Mouse (Mus musculus) cerebellum, adult 2 months (tissue): ENCODE data around the gene 1700017B05Rik.

Experiments used
- CTCF ChIP-seq: fragments of 200-500 bp; IDR thresholded peaks from 2 replicates; pipeline ENCODE4 v1.5.1; 2011; ENCODE audit warnings: low read depth, mild to moderate bottlenecking, control low read depth, low read length, moderate library complexity, borderline replicate concordance; ENCODE audit not compliant: insufficient read depth
- POLR2A ChIP-seq: fragments of 200-500 bp; IDR thresholded peaks from 2 replicates; pipeline ENCODE4 v1.6.1; 2011; ENCODE audit warnings: low read length, control low read depth, borderline replicate concordance; ENCODE audit not compliant: insufficient read depth

- TF ChIP-seq POLR2A (no peak), CTCF (no peak)
These were observed 17.0 kb upstream of the 1700017B05Rik start for GRCm38 (mm10) chr9:57279441-57279840.
